Mouse (Mus musculus): Measurements from ENCODE around the gene Tomm20. TPM values are rescaled to one million over a fixed set of nuclear protein-coding genes. Genes with fewer than 3 reads are reported as not detected.
"Not testable (repeated sequence)": the region's sequence is repeated elsewhere in the genome, so short reads cannot be mapped to it uniquely, and the experiment has no call there.

The Tomm20 gene
- polyA plus RNA-seq, 1 experiment = 432 TPM

GRCm38 (mm10) chr8:126918356-126918755, 27.3 kb downstream of the Tomm20 start:
- Histone ChIP-seq H3K27ac (ENCODE audit: control insufficient read depth, insufficient read depth, low read length) (no peak overlapping the region), H3K4me1 (replicated peaks; ENCODE audit: control insufficient read depth, insufficient read depth, low read length) (peaks cover 5% of the 10 kb centered on the region), H3K36me3 (ENCODE audit: control insufficient read depth, insufficient read depth, low read length) (no peaks in the 10 kb centered on the region), H3K27me3 (ENCODE audit: control insufficient read depth, insufficient read depth, low read length) (no peaks in the 10 kb centered on the region), H3K4me3 (ENCODE audit: control insufficient read depth, insufficient read depth, low read length) (no peak overlapping the region)
- DNase-seq = no peak
- no peak for TF ChIP-seq CTCF (IDR thresholded peaks at IDR 0.05; ENCODE audit: borderline replicate concordance, control insufficient read depth, extremely low read depth, insufficient read depth, low read length, poor library complexity)
- 100% methylated on average over 1 of the region's 1 CpGs for WGBS

- Histone ChIP-seq H3K4me1 (replicated peaks; ENCODE audit: control insufficient read depth, insufficient read depth, low read length) (peaks cover 10% of the 10 kb centered on the region), H3K27me3 (ENCODE audit: control insufficient read depth, insufficient read depth, low read length) (no peaks in the 10 kb centered on the region), H3K27ac (ENCODE audit: control insufficient read depth, insufficient read depth, low read length) (no peak overlapping the region), H3K36me3 (ENCODE audit: control insufficient read depth, insufficient read depth, low read length) (no peaks in the 10 kb centered on the region), H3K4me3 (ENCODE audit: control insufficient read depth, insufficient read depth, low read length) (no peak overlapping the region)
- WGBS = 87% methylated on average over 6 of the region's 6 CpGs
- TF ChIP-seq CTCF (IDR thresholded peaks at IDR 0.05; ENCODE audit: borderline replicate concordance, control insufficient read depth, extremely low read depth, insufficient read depth, low read length, poor library complexity) (no peak), POLR2A (IDR thresholded peaks at IDR 0.05; ENCODE audit: control insufficient read depth, extremely low read depth, insufficient read depth, low read length, poor library complexity) (no peak)
- no peak for DNase-seq
These were observed 28.3 kb downstream of the Tomm20 start for GRCm38 (mm10) chr8:126917179-126917905.

- Histone ChIP-seq H3K27ac (ENCODE audit: control insufficient read depth, insufficient read depth, low read length) (no peak overlapping the region), H3K36me3 (ENCODE audit: control insufficient read depth, insufficient read depth, low read length) (no peaks in the 10 kb centered on the region), H3K27me3 (ENCODE audit: control insufficient read depth, insufficient read depth, low read length) (no peaks in the 10 kb centered on the region), H3K4me1 (replicated peaks; ENCODE audit: control insufficient read depth, insufficient read depth, low read length) (peaks cover 10% of the 10 kb centered on the region), H3K4me3 (ENCODE audit: control insufficient read depth, insufficient read depth, low read length) (no peak overlapping the region)
- DNase-seq = no peak
- WGBS = 96% methylated on average over 4 of the region's 4 CpGs
- TF ChIP-seq POLR2A (IDR thresholded peaks at IDR 0.05; ENCODE audit: control insufficient read depth, extremely low read depth, insufficient read depth, low read length, poor library complexity) (no peak), CTCF (IDR thresholded peaks at IDR 0.05; ENCODE audit: borderline replicate concordance, control insufficient read depth, extremely low read depth, insufficient read depth, low read length, poor library complexity) (no peak)
These were observed 29.0 kb downstream of the Tomm20 start for GRCm38 (mm10) chr8:126916611-126917010.

GRCm38 (mm10) chr8:126914609-126915375, 30.9 kb downstream of the Tomm20 start:
- H3K36me3 ChIP-seq (ENCODE audit: control insufficient read depth, insufficient read depth, low read length) = no peaks in the 10 kb centered on the region
- no peak overlapping the region for H3K27ac ChIP-seq (ENCODE audit: control insufficient read depth, insufficient read depth, low read length)
- no peak overlapping the region for H3K4me3 ChIP-seq (ENCODE audit: control insufficient read depth, insufficient read depth, low read length)
- peaks cover 10% of the 10 kb centered on the region for H3K4me1 ChIP-seq (replicated peaks; ENCODE audit: control insufficient read depth, insufficient read depth, low read length)
- TF ChIP-seq POLR2A (IDR thresholded peaks at IDR 0.05; ENCODE audit: control insufficient read depth, extremely low read depth, insufficient read depth, low read length, poor library complexity) (no peak), CTCF (IDR thresholded peaks at IDR 0.05; ENCODE audit: borderline replicate concordance, control insufficient read depth, extremely low read depth, insufficient read depth, low read length, poor library complexity) (no peak)
- H3K27me3 ChIP-seq (ENCODE audit: control insufficient read depth, insufficient read depth, low read length) = no peaks in the 10 kb centered on the region
- no peak for DNase-seq
- 81% methylated on average over 10 of the region's 10 CpGs for WGBS

GRCm38 (mm10) chr8:126914107-126914490, 31.5 kb downstream of the Tomm20 start:
- H3K36me3 ChIP-seq (ENCODE audit: control insufficient read depth, insufficient read depth, low read length); H3K4me3 ChIP-seq (ENCODE audit: control insufficient read depth, insufficient read depth, low read length); H3K27me3 ChIP-seq (ENCODE audit: control insufficient read depth, insufficient read depth, low read length); H3K27ac ChIP-seq (ENCODE audit: control insufficient read depth, insufficient read depth, low read length); H3K4me1 ChIP-seq (replicated peaks; ENCODE audit: control insufficient read depth, insufficient read depth, low read length); DNase-seq: not testable (repeated sequence)
- 84% methylated on average over 10 of the region's 10 CpGs for WGBS

- TF ChIP-seq POLR2A (IDR thresholded peaks at IDR 0.05; ENCODE audit: control insufficient read depth, extremely low read depth, insufficient read depth, low read length, poor library complexity) = no peak
- Histone ChIP-seq H3K27me3 (ENCODE audit: control insufficient read depth, insufficient read depth, low read length) (no peaks in the 10 kb centered on the region), H3K27ac (ENCODE audit: control insufficient read depth, insufficient read depth, low read length) (no peak overlapping the region), H3K4me3 (ENCODE audit: control insufficient read depth, insufficient read depth, low read length) (no peak overlapping the region), H3K36me3 (ENCODE audit: control insufficient read depth, insufficient read depth, low read length) (no peaks in the 10 kb centered on the region), H3K4me1 (replicated peaks; ENCODE audit: control insufficient read depth, insufficient read depth, low read length) (peaks cover 10% of the 10 kb centered on the region)
- 86% methylated on average over 12 of the region's 12 CpGs for WGBS
- DNase-seq = no peak
These were observed 32.2 kb downstream of the Tomm20 start for GRCm38 (mm10) chr8:126913241-126914106.
